Mouse (Mus musculus): Measurements from ENCODE around the gene Pcare. TPM values are rescaled to one million over a fixed set of nuclear protein-coding genes. Genes with fewer than 3 reads are reported as not detected.

Pcare gene
- total RNA-seq, 2 experiments from 2014 or later, result 0.57 to 0.77 TPM

Other genes starting within 250 kb of the Pcare start
- gene Ndc80, start 226.0 kb downstream of the Pcare start, total RNA-seq (2021), result 1 to 10 TPM; 8.3 to 9.1 TPM
- gene Spdya, start 200.8 kb downstream of the Pcare start, total RNA-seq (2021), result under 1 TPM in 1 of 2 experiments, not detected in 1; 0.31 TPM
- gene Wdr43, start 137.0 kb downstream of the Pcare start, total RNA-seq (2021), result 10 to 100 TPM; 25.5 to 27.7 TPM
- gene Togaram2, start 79.6 kb downstream of the Pcare start, total RNA-seq (2021), result 1 to 10 TPM; 1.7 to 2.0 TPM
- 100 to 1,000 TPM; 164 TPM for gene Clip4, start 15.6 kb upstream of the Pcare start, total RNA-seq (2021)

Measured in heart, postnatal 10 days (tissue).